Mouse (Mus musculus) brain, embryonic 14.5 days (tissue): ENCODE results near the gene Tnrc6b.

Experiments used
- CTCF ChIP-seq: fragments of 200-500 bp; IDR thresholded peaks from 2 replicates; pipeline ENCODE4 v1.5.1; 2012; ENCODE audit warnings: inconsistent platforms, mild to moderate bottlenecking, moderate library complexity, borderline replicate concordance; ENCODE audit not compliant: insufficient read depth, insufficient read length; ENCODE audit errors: extremely low read depth
- POLR2A ChIP-seq: fragments of 200-500 bp; IDR thresholded peaks from 2 replicates; pipeline ENCODE4 v1.6.1; 2012; ENCODE audit warnings: mild to moderate bottlenecking, inconsistent platforms, borderline replicate concordance; ENCODE audit not compliant: poor library complexity, insufficient read depth, insufficient read length, severe bottlenecking; ENCODE audit errors: extremely low read depth

DNA sequence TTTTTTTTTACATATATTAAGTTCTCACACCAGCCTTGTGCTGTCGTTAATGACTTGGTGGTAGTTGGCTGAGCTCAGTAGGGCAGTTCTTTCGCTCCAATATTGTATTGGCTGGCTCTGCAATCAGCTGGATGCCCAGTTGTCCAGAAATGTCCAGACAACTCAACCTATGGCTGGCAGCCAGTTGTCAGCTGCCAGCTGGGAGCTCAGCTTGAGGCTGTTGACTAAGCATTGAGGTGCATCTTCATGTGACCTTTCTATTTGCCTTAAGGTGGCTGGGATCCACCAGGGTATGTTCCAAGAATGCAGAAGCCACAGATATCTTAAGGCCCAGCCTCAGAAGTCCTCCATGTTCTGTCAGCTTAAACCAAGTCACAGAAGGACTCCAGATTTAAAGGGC is 54.3 kb downstream of the Tnrc6b start:
- TF ChIP-seq POLR2A: no peak
- no peak for TF ChIP-seq CTCF
